Mouse (Mus musculus) neutrophil, adult 5-6 weeks (primary cell): ENCODE results near the gene Tk1. TPM values are rescaled to one million over a fixed set of nuclear protein-coding genes. Genes with fewer than 3 reads are reported as not detected.

Source experiments
- ATAC-seq: fragments of 151-379, 151-347 bp; 2 replicates; pipeline ENCODE4 v1.8.0; 2017; ENCODE audit warnings: mild to moderate bottlenecking, moderate TSS enrichment; ENCODE audit not compliant: insufficient number of reproducible peaks, poor library complexity, low FRiP score, severe bottlenecking; ENCODE audit errors: extremely low read depth
- total RNA-seq: library from RNA; stranded (forward); fragments of 200-1000 nt; gene quantifications from 2 replicates; pipeline ENCODE4 v1.2.3, GENCODE M21; 2017

Tk1 gene
- total RNA-seq, 1 experiment from 2014 or later: 9.0 TPM

- peak; percentile 17; the same call in 1 of the 2 replicates for ATAC-seq
These were observed 46.3 kb downstream of the Tk1 start for GRCm38 (mm10) chr11:117779434-117780198.

- 0 out of 2 replicates have a peak, but pooled peaks have one; percentile 1 for ATAC-seq
These were observed 47.0 kb downstream of the Tk1 start for GRCm38 (mm10) chr11:117778851-117779433.

GRCm38 (mm10) chr11:117778031-117778430 lies 47.9 kb downstream of the Tk1 start:
- ATAC-seq: no peak

GRCm38 (mm10) chr11:117777111-117777510 lies 48.8 kb downstream of the Tk1 start:
- ATAC-seq: no peak

- no peak for ATAC-seq
These were observed 49.7 kb downstream of the Tk1 start for GRCm38 (mm10) chr11:117776085-117776792.

GRCm38 (mm10) chr11:117775540-117775939 lies 50.4 kb downstream of the Tk1 start:
- ATAC-seq: peak; percentile 11; the same call in 1 of the 2 replicates

- ATAC-seq: no peak
These were observed 51.0 kb downstream of the Tk1 start for GRCm38 (mm10) chr11:117774925-117775324.

GRCm38 (mm10) chr11:117772352-117772751 lies 53.5 kb downstream of the Tk1 start:
- ATAC-seq: no peak

GRCm38 (mm10) chr11:117770407-117770806 lies 55.5 kb downstream of the Tk1 start:
- ATAC-seq: no peak

- ATAC-seq: no peak
These were observed 56.2 kb downstream of the Tk1 start for GRCm38 (mm10) chr11:117769683-117770047.

- no peak for ATAC-seq
These were observed 56.9 kb downstream of the Tk1 start for GRCm38 (mm10) chr11:117768725-117769682.

- ATAC-seq: no peak
These were observed 59.6 kb downstream of the Tk1 start for GRCm38 (mm10) chr11:117766275-117766674.

Other genes with a start within 250 kb of the Tk1 start
- 60.0 and 60.8 TPM in 2 replicates for gene Tnrc6c, start 171.8 kb downstream of the Tk1 start, total RNA-seq
- 21.6 and 23.1 TPM in 2 replicates for gene Tmc8, start 44.0 kb downstream of the Tk1 start, total RNA-seq
- gene Tmc6, start 43.9 kb downstream of the Tk1 start, total RNA-seq: 73.8 and 95.0 TPM in 2 replicates
- gene 6030468B19Rik, start 28.4 kb downstream of the Tk1 start, total RNA-seq: 0.58 and 0.86 TPM in 2 replicates
- gene Gm20708, start 16.4 kb downstream of the Tk1 start, total RNA-seq: 3.9 and 8.8 TPM in 2 replicates
- gene Syngr2, start 16.4 kb downstream of the Tk1 start, total RNA-seq: 80.2 and 108 TPM in 2 replicates
- gene Afmid, start 168 bp downstream of the Tk1 start, total RNA-seq: 10.4 and 11.9 TPM in 2 replicates
- 0.47 and 0.49 TPM in 2 replicates for gene Birc5, start 23.2 kb upstream of the Tk1 start, total RNA-seq
- not detected in 2 replicates for gene Tmem235, start 34.7 kb upstream of the Tk1 start, total RNA-seq
- 3.6 and 6.8 TPM in 2 replicates for gene Tha1, start 47.4 kb upstream of the Tk1 start, total RNA-seq
- 252 and 268 TPM in 2 replicates for gene Socs3, start 144.0 kb upstream of the Tk1 start, total RNA-seq
- gene Pgs1, start 160.2 kb upstream of the Tk1 start, total RNA-seq: 51.2 and 58.3 TPM in 2 replicates